Mouse (Mus musculus): ENCODE data around the gene Npas3. TPM values are rescaled to one million over a fixed set of nuclear protein-coding genes. Genes with fewer than 3 reads are reported as not detected.
A peak's percentile ranks its signal among the peaks of the same experiment; 100 is the strongest.

Gene Npas3
- polyA plus RNA-seq, 1 experiment from 2014 or later: 2.2 TPM

DNA sequence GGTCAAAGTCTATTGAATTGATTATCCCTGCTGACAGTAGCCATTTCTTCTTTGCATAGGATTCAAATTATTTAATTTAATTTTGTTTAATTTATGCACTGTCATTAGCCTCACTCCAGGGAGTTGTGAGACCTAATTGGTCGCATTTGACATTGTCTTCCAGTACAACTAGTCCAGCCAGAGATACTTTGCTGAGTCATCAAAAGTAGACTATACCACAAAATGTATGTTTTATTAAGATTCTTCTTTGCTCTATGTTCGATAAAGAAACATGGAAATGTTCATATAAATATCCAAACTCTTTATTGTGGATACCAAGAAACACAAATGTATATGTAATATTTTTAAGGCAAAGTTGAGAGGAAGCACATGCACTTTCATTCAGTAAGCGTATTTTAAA lies 446.8 kb downstream of the Npas3 start:
- Histone ChIP-seq H3K4me3 (no peak overlapping the region), H3K9me3 (no peaks in the 10 kb centered on the region), H3K36me3 (replicated peaks) (no peaks in the 10 kb centered on the region), H3K27me3 (replicated peaks; ENCODE audit: low read depth, poor library complexity, severe bottlenecking) (no peaks in the 10 kb centered on the region), H3K4me1 (no peaks in the 10 kb centered on the region), H3K27ac (replicated peaks) (no peak overlapping the region)
- no peak for DNase-seq (ENCODE audit: low spot score)
- WGBS: 92% methylated on average over 3 of the region's 3 CpGs

DNA sequence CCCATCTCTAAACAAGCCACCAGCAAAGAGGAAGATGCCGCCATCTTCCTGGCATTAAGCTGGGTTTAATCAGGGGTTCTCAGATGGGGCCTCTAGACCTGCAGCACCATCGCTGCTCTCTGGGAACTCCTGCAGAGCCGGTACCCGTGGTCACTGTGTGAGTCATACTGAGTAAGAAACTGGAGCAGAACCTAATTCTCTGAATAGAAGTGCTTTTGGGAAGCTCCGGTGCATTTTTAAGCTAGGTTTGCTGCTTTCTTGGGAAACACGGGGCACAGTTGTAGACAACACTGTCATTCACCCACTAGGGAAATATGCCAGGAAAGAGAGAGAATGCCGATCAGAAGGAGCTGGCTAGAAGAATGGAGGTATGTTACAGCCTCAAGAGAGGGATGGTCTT lies 449.2 kb downstream of the Npas3 start:
- H3K4me3 ChIP-seq: no peak overlapping the region
- H3K9me3 ChIP-seq: no peaks in the 10 kb centered on the region
- no peaks in the 10 kb centered on the region for H3K36me3 ChIP-seq (replicated peaks)
- H3K27ac ChIP-seq (replicated peaks): no peak overlapping the region
- H3K4me1 ChIP-seq: no peaks in the 10 kb centered on the region
- no peak for DNase-seq (ENCODE audit: low spot score)
- H3K27me3 ChIP-seq (replicated peaks; ENCODE audit: low read depth, poor library complexity, severe bottlenecking): no peaks in the 10 kb centered on the region
- WGBS: 87% methylated on average over 7 of the region's 7 CpGs

DNA sequence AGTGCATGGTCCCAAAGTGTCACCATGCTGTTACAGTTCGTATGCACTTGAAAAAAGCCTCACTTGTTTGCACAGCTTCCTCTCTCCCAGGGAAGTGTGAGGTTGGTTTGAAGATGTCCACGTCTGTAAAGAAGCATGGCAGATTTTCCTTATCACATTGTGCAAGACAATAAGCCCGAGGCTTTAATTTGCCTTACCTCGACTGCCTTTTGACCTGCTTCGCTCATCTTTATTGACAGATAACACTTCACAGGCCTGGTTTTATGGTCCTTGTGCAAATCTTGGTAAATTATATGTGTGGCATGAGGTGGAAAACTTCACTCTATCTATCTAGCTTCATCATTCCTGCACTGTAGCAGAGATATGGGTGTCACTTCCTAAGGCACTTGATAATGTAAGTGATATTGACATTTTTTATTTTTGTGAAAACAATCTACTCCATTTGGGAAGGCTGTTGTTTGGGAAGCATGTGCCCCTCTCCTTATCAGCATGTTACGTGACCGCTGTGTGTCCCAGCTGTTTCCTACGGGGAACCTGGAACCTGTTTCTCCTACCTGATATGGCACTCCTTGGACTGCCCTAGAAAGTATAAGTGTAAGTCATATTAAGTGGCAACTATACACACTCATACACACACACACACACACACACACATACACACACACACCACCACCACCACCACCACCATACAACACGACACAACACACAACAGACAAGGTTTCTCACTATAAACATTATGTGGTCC lies 450.2 kb downstream of the Npas3 start:
- Histone ChIP-seq H3K27me3 (replicated peaks; ENCODE audit: low read depth, poor library complexity, severe bottlenecking) (no peaks in the 10 kb centered on the region), H3K9me3 (no peaks in the 10 kb centered on the region), H3K4me3 (no peak overlapping the region), H3K4me1 (no peaks in the 10 kb centered on the region), H3K27ac (replicated peaks) (no peak overlapping the region), H3K36me3 (replicated peaks) (no peaks in the 10 kb centered on the region)
- 86% methylated on average over 9 of the region's 9 CpGs for whole genome bisulfite sequencing
- DNase-seq (ENCODE audit: low spot score): no peak

DNA sequence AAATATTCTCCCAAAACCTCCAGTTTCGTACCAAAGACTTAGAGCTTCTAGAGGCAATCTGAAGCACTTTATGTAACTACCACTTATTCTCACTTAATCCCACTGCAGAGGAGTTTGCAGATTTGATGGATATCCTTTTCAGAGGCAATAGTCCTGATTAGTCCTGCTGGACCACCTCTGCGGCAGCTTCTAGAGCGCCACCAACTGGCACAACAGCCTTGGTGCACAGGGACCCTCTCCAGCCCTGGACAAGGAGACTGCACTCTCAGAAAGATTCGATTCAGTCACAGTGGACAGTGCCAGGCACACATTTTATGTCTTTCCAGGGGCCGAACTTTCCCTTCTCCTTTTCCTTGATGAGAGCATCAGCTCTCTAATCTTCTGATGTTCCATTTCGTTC lies 471.4 kb downstream of the Npas3 start:
- Histone ChIP-seq H3K27me3 (replicated peaks; ENCODE audit: low read depth, poor library complexity, severe bottlenecking) (no peaks in the 10 kb centered on the region), H3K36me3 (replicated peaks) (no peaks in the 10 kb centered on the region), H3K27ac (replicated peaks) (no peak overlapping the region), H3K4me1 (no peaks in the 10 kb centered on the region), H3K9me3 (no peaks in the 10 kb centered on the region), H3K4me3 (no peak overlapping the region)
- peak; percentile 44 for DNase-seq (ENCODE audit: low spot score)
- 62% methylated on average over 6 of the region's 6 CpGs for WGBS

DNA sequence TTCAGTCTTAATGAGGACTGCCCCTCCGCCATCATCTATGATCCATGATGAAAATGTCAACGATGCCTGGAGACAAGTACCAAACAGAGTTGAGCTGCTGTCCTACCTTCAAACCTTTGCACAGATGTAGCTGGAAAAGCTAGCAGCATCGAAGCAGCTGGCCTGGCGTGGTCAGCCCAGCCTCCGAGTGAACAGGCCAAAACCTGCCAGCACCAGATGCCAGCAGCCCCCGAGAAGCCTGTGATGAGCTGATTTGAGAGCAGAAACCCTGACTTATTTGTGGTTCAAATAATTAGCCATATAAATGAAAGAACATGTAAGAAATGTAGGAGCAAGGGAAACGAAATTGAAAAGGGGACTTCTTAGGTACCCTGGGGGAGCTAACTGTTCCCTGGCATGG lies 473.7 kb downstream of the Npas3 start:
- Histone ChIP-seq H3K4me3 (no peak overlapping the region), H3K27me3 (replicated peaks; ENCODE audit: low read depth, poor library complexity, severe bottlenecking) (no peaks in the 10 kb centered on the region), H3K36me3 (replicated peaks) (no peaks in the 10 kb centered on the region), H3K4me1 (peaks cover 6% of the 10 kb centered on the region), H3K9me3 (no peaks in the 10 kb centered on the region), H3K27ac (replicated peaks) (no peak overlapping the region)
- 91% methylated on average over 7 of the region's 7 CpGs for WGBS
- no peak for DNase-seq (ENCODE audit: low spot score)

DNA sequence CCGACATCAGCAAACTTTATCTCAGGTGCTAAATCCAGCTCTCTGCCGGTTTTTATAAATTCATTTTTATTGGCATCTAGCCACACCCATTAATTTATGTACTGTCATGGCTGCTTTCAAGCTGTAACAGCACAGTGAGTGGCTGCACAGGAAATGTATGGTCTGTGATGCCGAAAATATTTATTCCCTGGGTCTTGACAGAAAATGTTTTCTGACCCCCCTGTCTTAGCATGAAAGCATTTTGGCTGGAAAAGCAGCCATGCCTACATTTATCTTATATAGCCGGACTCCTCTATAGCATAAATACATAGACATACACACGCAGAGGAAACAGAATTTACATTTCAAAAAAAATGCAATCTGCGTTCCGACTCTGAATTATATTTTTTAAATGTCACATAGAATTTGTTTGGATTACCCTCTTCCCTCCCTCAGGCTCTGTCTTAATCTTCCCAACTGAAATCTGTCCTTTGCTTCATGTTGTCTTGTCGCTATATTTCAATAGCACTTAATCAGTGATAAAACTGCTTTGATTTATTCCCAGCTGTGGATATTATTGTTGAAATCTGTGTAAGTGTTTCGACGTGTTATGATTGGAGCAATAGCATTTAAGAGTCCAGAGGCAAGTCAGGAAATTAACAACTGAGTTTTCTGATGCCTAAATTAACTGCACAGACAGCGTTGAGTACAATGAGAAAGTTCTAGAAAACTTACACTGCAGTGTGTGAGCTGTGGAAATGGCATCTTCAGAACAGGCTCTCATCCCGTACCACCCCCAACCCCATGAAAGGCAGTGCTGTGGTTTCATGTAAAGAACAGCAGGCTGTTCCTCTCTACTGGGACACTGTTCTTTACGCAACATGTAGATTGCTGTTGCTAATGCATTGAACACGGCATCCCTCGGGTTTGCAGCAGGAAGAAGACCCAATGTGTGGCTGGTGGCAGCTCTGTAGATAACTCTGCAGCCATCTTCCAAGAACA lies 474.5 kb downstream of the Npas3 start:
- H3K4me3 ChIP-seq: no peak overlapping the region
- no peak for DNase-seq (ENCODE audit: low spot score)
- H3K27me3 ChIP-seq (replicated peaks; ENCODE audit: low read depth, poor library complexity, severe bottlenecking): no peaks in the 10 kb centered on the region
- H3K9me3 ChIP-seq: no peaks in the 10 kb centered on the region
- no peaks in the 10 kb centered on the region for H3K36me3 ChIP-seq (replicated peaks)
- no peak overlapping the region for H3K27ac ChIP-seq (replicated peaks)
- peaks cover 6% of the 10 kb centered on the region for H3K4me1 ChIP-seq
- 94% methylated on average over 15 of the region's 15 CpGs for WGBS

DNA sequence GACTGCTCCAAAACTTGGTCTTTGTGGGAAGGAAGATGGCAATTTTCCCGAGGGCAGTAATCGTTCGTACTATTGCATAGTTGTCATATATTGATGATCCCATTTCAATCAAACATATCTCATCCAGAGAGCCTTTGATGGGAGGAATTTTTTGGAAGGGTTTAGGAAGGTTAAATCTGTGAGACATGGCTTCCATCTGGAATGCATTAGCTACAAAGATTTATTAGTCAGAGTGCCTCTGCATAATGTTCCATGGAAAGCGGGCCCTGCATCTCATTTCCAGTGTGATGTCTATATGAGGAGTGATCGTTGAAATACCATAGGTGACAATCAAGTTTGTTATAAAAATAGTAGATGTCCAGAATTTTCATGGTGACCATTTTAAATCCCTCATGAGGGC lies 480.8 kb downstream of the Npas3 start:
- Histone ChIP-seq H3K4me3 (no peak overlapping the region), H3K9me3 (no peaks in the 10 kb centered on the region), H3K27ac (replicated peaks) (no peak overlapping the region), H3K27me3 (replicated peaks; ENCODE audit: low read depth, poor library complexity, severe bottlenecking) (no peaks in the 10 kb centered on the region), H3K36me3 (replicated peaks) (no peaks in the 10 kb centered on the region), H3K4me1 (peaks cover 6% of the 10 kb centered on the region)
- 85% methylated on average over 5 of the region's 5 CpGs for WGBS
- no peak for DNase-seq (ENCODE audit: low spot score)

DNA sequence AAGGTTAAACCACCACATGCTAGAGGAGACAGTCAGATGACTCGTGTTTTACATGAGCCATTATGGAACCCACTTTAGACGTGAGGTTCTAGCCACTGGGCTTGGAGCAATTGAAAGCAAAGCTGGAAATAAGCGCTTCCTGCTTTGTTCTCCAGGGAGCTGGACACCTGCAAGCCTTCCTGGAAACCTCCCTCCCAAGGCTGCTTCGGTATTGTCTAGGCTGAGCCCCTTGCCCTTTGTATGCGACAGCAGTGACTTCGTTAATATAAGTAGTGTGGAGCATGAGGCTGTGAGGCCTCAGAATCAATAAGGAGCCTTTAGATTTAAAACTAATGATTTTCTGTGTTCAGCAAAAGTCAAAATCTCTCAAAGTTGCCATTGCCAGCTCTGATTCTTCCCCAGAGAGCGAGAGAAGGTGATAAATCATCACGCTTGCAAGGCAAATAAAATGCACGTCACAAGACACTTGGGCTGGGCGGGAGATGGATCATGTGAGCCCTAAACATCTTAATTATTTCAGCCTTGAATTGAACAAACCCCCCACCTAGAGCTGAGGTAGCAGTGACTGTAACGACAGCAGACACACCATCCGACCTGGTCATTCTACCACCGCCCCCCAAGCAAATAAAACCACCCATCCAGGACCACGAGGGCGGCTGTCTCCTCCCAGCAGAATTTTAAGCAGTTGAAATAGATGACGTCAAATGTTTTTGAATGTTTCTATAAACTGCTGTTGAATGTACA lies 490.2 kb downstream of the Npas3 start:
- Histone ChIP-seq H3K36me3 (replicated peaks) (no peaks in the 10 kb centered on the region), H3K4me1 (peaks cover 7% of the 10 kb centered on the region; the same call in 1 of the 2 replicates), H3K27me3 (replicated peaks; ENCODE audit: low read depth, poor library complexity, severe bottlenecking) (no peaks in the 10 kb centered on the region), H3K27ac (replicated peaks) (no peak overlapping the region), H3K4me3 (no peak overlapping the region), H3K9me3 (no peaks in the 10 kb centered on the region)
- WGBS: 68% methylated on average over 16 of the region's 16 CpGs
- DNase-seq (ENCODE audit: low spot score): no peak

DNA sequence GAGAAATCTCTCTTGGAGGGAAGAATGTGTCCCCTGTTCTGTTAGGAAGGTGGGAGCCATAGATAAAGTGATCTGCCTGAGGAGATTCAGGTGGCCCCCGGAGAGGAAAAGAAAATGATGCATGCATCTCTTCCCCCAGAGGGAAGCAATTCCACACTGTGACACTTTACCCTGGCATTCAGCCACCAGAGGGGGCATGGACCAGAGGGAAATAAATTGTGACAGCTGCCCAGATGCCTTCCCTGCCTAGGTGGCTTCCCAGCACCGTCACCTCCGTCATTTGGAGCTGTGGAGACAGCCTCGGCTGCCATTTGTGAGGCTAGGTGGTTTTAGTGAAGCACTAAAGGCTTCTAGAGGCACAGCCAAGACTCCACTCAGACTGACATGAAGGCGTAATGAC lies 498.2 kb downstream of the Npas3 start:
- H3K27ac ChIP-seq (replicated peaks): no peak overlapping the region
- H3K4me3 ChIP-seq: no peak overlapping the region
- DNase-seq (ENCODE audit: low spot score): peak; percentile 23
- H3K4me1 ChIP-seq: no peaks in the 10 kb centered on the region; the same call in 1 of the 2 replicates
- H3K27me3 ChIP-seq (replicated peaks; ENCODE audit: low read depth, poor library complexity, severe bottlenecking): no peaks in the 10 kb centered on the region
- H3K36me3 ChIP-seq (replicated peaks): no peaks in the 10 kb centered on the region
- 65% methylated on average over 5 of the region's 5 CpGs for WGBS
- no peaks in the 10 kb centered on the region for H3K9me3 ChIP-seq

DNA sequence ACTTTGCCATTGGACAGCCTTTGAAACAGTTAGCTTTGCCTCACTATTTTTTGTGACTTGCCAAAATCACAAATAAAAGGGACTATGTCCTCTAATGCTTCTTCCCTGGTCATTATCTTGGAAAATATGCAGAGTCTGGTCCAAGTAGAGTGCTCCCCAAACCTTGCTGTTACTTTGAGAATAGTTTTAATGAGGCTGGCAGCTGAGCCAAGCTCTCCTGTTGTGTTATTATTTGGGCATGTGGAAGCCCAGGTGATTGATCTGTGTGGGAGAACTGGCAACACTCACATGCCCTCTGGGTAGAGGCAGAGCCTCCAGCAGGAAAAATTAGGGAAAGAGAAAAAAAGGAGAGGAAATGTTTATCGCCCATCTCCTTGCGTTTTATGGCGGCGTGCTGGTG lies 500.9 kb downstream of the Npas3 start:
- no peak overlapping the region for H3K27ac ChIP-seq (replicated peaks)
- peaks cover 3% of the 10 kb centered on the region; the same call in 1 of the 2 replicates for H3K27me3 ChIP-seq (replicated peaks; ENCODE audit: low read depth, poor library complexity, severe bottlenecking)
- H3K4me1 ChIP-seq: peaks cover 4% of the 10 kb centered on the region; the same call in 1 of the 2 replicates
- no peaks in the 10 kb centered on the region for H3K9me3 ChIP-seq
- WGBS: 86% methylated on average over 4 of the region's 4 CpGs
- H3K36me3 ChIP-seq (replicated peaks): no peaks in the 10 kb centered on the region
- H3K4me3 ChIP-seq: no peak overlapping the region
- no peak for DNase-seq (ENCODE audit: low spot score)

DNA sequence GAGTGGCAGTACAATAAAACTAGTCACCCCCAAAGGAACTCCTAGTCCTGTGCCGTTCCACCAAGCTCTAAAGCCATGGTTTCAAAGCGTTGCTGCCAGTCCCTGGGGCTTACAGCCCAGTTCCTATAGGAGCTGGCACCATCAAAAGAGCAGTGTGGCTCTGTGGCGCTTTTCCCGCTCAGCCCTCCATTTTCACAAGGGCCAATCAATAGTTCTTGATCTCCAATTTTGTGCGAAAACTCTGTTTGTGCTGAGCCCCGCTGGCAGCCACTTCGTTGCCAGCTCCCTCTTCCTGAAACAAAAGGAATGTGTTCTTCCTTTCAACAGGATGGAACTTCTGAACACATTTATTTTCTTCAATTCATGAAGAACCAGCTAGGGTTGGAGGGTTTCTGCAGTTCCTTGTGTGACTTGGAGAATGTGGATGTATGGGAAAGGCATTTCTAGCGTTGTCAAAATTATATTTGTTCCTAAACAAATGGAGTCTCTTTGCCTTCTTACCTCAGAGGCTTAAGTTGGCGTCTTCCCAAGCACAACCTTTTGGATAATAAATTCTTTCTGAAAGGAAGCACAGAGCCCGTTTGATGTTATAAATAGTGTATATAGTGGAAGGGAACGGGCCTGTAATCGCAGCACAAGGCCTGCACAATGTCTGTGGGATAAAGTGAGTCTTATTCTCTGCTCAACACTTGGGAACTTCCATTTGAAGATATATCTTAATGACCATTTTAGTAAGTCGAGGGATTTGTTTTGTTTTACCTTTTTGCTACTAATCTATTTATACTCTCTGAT lies 504.0 kb downstream of the Npas3 start:
- peaks cover 3% of the 10 kb centered on the region; the same call in 1 of the 2 replicates for H3K27me3 ChIP-seq (replicated peaks; ENCODE audit: low read depth, poor library complexity, severe bottlenecking)
- DNase-seq (ENCODE audit: low spot score): no peak
- H3K9me3 ChIP-seq: no peaks in the 10 kb centered on the region
- H3K27ac ChIP-seq (replicated peaks): no peak overlapping the region
- WGBS: 85% methylated on average over 13 of the region's 13 CpGs
- no peak overlapping the region for H3K4me3 ChIP-seq
- H3K4me1 ChIP-seq: 0 out of 2 replicates have a peak, but pooled peaks cover 4% of the 10 kb centered on the region
- H3K36me3 ChIP-seq (replicated peaks): no peaks in the 10 kb centered on the region

Data from embryonic facial prominence, embryonic 10.5 days (tissue).